Mouse (Mus musculus): ENCODE data around the gene Tomm70a.

DNA sequence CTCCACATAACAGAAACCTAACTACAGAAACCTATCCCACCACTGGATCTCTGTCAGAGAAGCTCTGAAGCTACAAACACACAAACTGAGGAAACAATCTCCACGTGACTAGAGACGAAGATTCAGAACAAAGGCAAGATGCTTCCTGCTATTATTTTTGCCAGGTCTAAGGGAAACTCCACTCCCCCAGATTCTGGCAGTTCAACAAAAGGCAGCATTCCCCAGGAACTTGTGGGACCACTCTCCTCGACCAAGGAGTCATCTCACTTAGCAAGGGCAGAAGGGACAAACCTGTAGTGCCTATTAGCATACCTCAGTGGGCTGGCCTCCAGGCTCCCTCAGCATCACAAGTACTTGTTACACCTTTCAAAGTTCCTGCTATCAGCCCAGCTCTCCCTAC is 75.8 kb downstream of the Tomm70a start:
- TF ChIP-seq MAFK (IDR thresholded peaks at IDR 0.05; ENCODE audit: borderline replicate concordance, low read depth, low read length) (no peak), CTCF (IDR thresholded peaks at IDR 0.05 in 2 of 3, conservative IDR thresholded peaks at IDR 0.05 in 1 of 3; ENCODE audit: control insufficient read depth in 1 of 3, insufficient read depth in 1 of 3, low read depth in 2 of 3, low read length in 3 of 3, poor library complexity in 1 of 3, severe bottlenecking in 1 of 3) (no peak), POLR2A (IDR thresholded peaks at IDR 0.05; ENCODE audit: control insufficient read depth in 1 of 2, insufficient read depth in 1 of 2, low read depth in 1 of 2, low read length in 2 of 2, poor library complexity in 1 of 2) (no peak), E2F4 (IDR thresholded peaks at IDR 0.05; ENCODE audit: borderline replicate concordance, low read depth, low read length) (no peak), USF2 (IDR thresholded peaks at IDR 0.05; ENCODE audit: borderline replicate concordance in 1 of 2, insufficient read depth in 1 of 2, low read depth in 1 of 2, low read length in 2 of 2) (no peak), ETS1 (IDR thresholded peaks at IDR 0.05; ENCODE audit: low read depth, low read length) (no peak), TCF12 (IDR thresholded peaks at IDR 0.05; ENCODE audit: low read depth, low read length) (no peak)
